Mouse (Mus musculus) bone marrow, adult 2 months (tissue): ENCODE data around the gene Nr2f1. TPM values are rescaled to one million over a fixed set of nuclear protein-coding genes. Genes with fewer than 3 reads are reported as not detected.
"Not testable (repeated sequence)": the region's sequence is repeated elsewhere in the genome, so short reads cannot be mapped to it uniquely, and the experiment has no call there.

Experiments
- H3K27ac ChIP-seq: fragments of 200-500 bp; 2 replicates; pipeline ENCODE4 v1.5.1; 2012; ENCODE audit warnings: low read depth, mild to moderate bottlenecking, control low read depth, inconsistent platforms, low read length; ENCODE audit not compliant: control insufficient read depth, poor library complexity, insufficient read depth
- H3K4me1 ChIP-seq: fragments of 200-500 bp; 2 replicates; pipeline ENCODE4 v1.6.1; 2011; ENCODE audit warnings: low read length; ENCODE audit not compliant: control insufficient read depth, insufficient read depth
- H3K4me3 ChIP-seq: fragments of 200-500 bp; replicated peaks from 2 replicates; pipeline ENCODE3; 2011; ENCODE audit warnings: mild to moderate bottlenecking, low read depth, low read length, control low read depth; ENCODE audit not compliant: control insufficient read depth
- CTCF ChIP-seq: fragments of 200-500 bp; IDR thresholded peaks from 2 replicates; pipeline ENCODE4 v1.5.1; 2011; ENCODE audit warnings: low read length, control low read depth; ENCODE audit not compliant: control insufficient read depth, insufficient read depth
- POLR2A ChIP-seq: fragments of 200-500 bp; IDR thresholded peaks from 2 replicates; pipeline ENCODE4 v1.6.1; 2011; ENCODE audit warnings: low read depth, mild to moderate bottlenecking, control low read depth, low read length, borderline replicate concordance; ENCODE audit not compliant: control insufficient read depth
- WGBS: fragments of 180-500 bp; shearing (Covaris S2); methylation state at CpG from one replicate; pipeline ENCODE4 v1.1.7; 2018; 5-methylcytosine and 5-hydroxymethylcytosine counted together
- polyA plus RNA-seq: library from polyadenylated mRNA; stranded (reverse); fragments of >200 nt; gene quantifications from 2 replicates; pipeline ENCODE4 v1.2.4, GENCODE M21; 2011; ENCODE audit warnings: low replicate concordance; ENCODE audit not compliant: missing spikeins, insufficient read depth, insufficient read length

The Nr2f1 gene
- polyA plus RNA-seq, result 0.97 TPM in 1 of 2 replicates, not detected in the other

DNA sequence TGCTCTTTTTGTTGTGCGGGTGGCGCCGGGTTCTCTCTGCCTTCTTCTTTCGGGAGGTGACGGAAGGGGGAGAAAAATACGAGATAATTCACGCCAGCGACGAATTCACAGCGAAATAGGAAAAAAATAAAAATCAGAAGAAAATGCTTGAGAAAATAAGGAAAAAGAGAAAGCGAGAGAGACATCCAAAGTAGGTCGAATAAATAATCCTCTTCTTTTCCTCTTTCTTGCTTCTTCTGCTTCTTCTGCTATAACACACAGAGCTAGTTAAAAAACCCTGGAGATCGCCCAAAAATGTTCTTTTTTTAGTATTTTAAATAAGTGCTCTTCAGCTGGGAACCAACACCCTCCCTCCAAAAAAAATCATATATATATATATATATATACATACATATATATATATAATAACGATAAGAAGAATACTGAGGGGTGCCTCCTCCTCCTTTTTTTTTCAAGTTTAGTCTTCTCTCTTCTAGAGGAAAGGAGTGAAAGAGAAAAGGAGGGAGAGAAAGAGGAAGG, at the start of gene Nr2f1:
TSS of gene Nr2f1 (minus strand) at position 116 of the 519 bp plus-strand sequence.
- Histone ChIP-seq H3K4me1 (no peaks in the 10 kb centered on the region), H3K27ac (no peak within 1 kb of the TSS), H3K4me3 (no peak within 1 kb of the TSS)
- TF ChIP-seq CTCF (no peak), POLR2A (no peak)
- 1% methylated on average over 14 of the region's 14 CpGs for WGBS

- no peak overlapping the region for H3K27ac ChIP-seq
- no peak for TF ChIP-seq CTCF
- TF ChIP-seq POLR2A, result no peak
- no peaks in the 10 kb centered on the region for H3K4me1 ChIP-seq
- WGBS, result 72% methylated on average over 3 of the region's 3 CpGs
- H3K4me3 ChIP-seq, result no peak overlapping the region
Observed at GRCm38 (mm10) chr13:78221680-78222079, 22.1 kb upstream of the Nr2f1 start.

DNA sequence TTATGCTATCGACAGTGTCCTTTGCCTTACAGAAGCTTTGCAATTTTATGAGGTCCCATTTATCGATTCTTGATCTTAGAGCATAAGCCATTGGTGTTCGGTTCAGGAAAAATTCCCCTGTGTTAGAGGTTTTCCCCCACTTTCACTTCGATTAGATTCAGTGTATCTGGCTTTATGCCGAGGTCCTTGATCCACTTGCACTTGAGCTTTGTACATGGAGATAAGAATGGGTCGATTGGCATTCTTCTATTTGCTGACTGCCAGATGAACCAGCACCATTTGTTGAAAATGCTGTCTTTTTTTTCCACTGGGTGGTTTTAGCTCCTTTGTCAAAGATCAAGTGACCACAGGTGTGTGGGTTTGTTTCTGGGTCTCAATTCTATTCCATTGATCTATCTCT, 20.7 kb upstream of the Nr2f1 start:
- H3K4me3 ChIP-seq, H3K4me1 ChIP-seq, H3K27ac ChIP-seq: not testable (repeated sequence)
- WGBS, result 78% methylated on average over 6 of the region's 6 CpGs

GRCm38 (mm10) chr13:78215223-78215622, 15.7 kb upstream of the Nr2f1 start:
- Histone ChIP-seq H3K4me1 (no peaks in the 10 kb centered on the region), H3K4me3 (no peak overlapping the region), H3K27ac (no peak overlapping the region)
- 75% methylated on average over 2 of the region's 2 CpGs for WGBS
- TF ChIP-seq CTCF (no peak), POLR2A (no peak)

GRCm38 (mm10) chr13:78213155-78213554, 13.6 kb upstream of the Nr2f1 start:
- Histone ChIP-seq H3K4me1 (no peaks in the 10 kb centered on the region), H3K27ac (no peak overlapping the region), H3K4me3 (no peak overlapping the region)
- TF ChIP-seq POLR2A (no peak), CTCF (no peak)
- WGBS, result 51% methylated on average over 2 of the region's 2 CpGs

DNA sequence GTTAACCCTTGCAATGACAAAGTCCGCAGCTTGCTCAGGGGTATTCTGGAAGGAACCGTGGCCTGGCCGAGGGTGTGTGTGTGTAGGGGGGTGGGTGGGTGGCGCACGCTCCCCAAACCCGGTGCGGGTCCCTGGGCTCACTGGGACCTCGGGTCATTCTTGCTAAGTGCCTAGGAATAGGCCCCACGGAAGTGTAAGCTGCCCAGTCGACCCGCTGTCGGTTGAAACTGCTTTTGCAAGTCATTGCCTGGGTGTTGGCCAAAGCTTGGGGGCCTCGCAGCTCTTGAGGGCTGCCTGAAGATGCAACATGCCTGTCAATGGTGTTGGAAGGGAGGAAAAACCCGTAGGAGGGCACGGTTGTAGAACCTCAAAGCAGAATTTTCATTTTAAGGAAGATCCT, 12.6 kb upstream of the Nr2f1 start:
- Histone ChIP-seq H3K4me3 (no peak overlapping the region), H3K4me1 (no peaks in the 10 kb centered on the region), H3K27ac (no peak overlapping the region; the same call in 1 of the 2 replicates)
- WGBS, result 21% methylated on average over 15 of the region's 15 CpGs
- no peak for TF ChIP-seq POLR2A
- TF ChIP-seq CTCF, result no peak

DNA sequence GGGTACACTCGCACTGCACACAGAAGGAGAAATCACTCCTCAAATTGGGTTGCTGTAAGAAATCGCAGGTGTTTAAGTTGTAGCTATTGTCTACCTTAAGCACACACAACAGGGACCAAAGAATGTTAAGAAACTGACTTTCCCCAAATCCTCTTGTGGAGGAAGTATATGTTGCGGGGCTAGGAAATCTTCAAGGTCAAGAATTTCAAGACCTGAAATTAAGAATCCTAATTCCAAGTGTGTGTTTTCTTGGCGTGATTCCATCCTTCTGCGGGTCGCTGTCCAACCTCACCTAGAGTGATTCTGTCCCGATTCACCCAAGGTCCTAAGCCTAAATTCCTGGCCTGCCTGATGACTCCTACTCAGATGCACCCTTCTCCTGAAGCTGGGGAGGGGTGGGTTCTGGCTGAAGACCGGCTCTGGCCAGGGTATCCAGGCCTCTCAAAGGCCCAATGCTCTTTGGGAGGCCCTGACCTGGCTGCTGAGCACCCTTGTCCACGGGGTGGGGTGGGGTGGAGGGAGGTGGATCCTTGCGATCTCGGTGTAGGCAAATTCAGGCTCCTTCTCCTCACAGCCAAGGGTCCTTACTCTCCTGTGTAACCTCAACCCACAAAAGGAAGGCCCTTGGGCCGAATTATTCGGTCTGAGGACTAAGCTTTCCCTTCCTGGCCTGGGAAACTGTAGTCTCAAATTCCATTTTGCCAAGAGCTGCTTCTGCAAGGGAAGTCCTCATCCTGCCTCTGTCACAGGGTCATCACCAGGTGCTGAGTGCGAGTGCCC, 11.9 kb upstream of the Nr2f1 start:
- no peaks in the 10 kb centered on the region for H3K4me1 ChIP-seq
- WGBS, result 15% methylated on average over 14 of the region's 14 CpGs
- TF ChIP-seq POLR2A (no peak), CTCF (no peak)
- H3K4me3 ChIP-seq, result no peak overlapping the region
- H3K27ac ChIP-seq, result no peak overlapping the region

DNA sequence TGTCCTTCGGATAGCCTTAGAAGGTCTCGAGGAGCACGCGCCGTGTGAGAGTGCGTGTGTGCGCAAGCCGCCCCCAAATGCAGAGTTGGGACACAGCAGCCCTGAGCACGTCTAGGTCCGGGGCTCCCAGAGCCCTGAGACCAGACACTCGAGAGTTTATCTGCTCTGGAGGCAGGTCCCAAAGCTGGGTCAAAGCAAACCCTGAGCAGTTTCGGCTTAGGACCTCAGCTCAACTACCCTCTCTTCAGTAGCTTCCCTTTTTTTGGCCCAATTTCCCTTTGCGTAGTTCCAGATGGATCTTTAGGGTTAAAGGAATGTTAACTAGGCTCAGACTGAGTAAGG, 11.2 kb upstream of the Nr2f1 start:
- no peak overlapping the region for H3K4me3 ChIP-seq
- 5% methylated on average over 13 of the region's 13 CpGs for WGBS
- no peaks in the 10 kb centered on the region for H3K4me1 ChIP-seq
- no peak for TF ChIP-seq CTCF
- no peak for TF ChIP-seq POLR2A
- H3K27ac ChIP-seq, result no peak overlapping the region
